Mouse (Mus musculus): Measurements from ENCODE around the gene Ints12. TPM values are rescaled to one million over a fixed set of nuclear protein-coding genes. Genes with fewer than 3 reads are reported as not detected.

Ints12 gene
- total RNA-seq (2021) = 1 to 10 TPM; 5.9 to 6.7 TPM
- long read RNA-seq, experiment 1, partial matches to known transcripts = 0 of 4 reads
- long read RNA-seq, experiment 1, other reads (novel, unspliced or antisense) = 1 of 4 reads
- long read RNA-seq, experiment 2, transcript Ints12-201 (7 exons, 3,101 nt) = major isoform, 8 of 10 reads
- long read RNA-seq, experiment 2, partial matches to known transcripts = 2 of 10 reads
- long read RNA-seq, experiment 2, other reads (novel, unspliced or antisense) = 0 of 10 reads

DNA sequence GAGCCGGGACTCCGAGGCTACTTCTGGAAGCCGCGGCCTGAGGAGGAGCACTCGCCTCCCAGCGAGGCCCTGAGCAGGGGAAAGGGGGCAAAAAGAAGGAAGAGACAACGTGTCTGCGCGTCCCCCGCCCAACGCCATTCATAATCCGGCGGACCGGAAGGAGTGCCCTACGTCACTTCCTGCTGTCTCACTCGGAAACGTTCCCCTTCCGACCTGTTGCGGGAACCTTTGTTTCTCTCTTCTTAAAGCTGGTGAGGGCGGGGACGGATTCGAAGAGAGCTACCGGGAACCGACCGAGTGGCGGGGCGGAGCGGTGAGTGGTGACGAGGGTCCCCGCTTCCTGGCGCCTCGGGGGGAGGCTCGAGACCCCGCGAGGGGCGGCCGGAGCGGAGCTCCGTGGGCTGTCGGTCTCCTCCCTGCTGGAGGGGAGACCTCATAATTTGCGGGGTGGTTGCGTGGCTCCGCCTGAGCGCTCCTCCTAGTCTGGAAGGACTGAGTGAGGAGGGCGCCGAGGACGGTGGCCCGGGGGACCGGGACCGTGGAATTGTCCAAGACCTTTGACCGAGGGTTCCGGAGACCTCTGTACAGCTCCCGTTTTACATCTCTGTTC, at the start of gene Ints12, which contains the start of gene Gstcd:
Gene Ints12, plus strand, starts transcription at position 177 of the 610 bp plus-strand sequence.
Gene Gstcd, minus strand, starts transcription at position 370 of the 610 bp plus-strand sequence.
- intact Hi-C loops (cut with DNase I; ENCODE audit: low total_unique reads) = loop anchor here (10.0 kb wide), 1 partner anchor 347 kb away; no protein-coding TSS in a partner anchor

DNA sequence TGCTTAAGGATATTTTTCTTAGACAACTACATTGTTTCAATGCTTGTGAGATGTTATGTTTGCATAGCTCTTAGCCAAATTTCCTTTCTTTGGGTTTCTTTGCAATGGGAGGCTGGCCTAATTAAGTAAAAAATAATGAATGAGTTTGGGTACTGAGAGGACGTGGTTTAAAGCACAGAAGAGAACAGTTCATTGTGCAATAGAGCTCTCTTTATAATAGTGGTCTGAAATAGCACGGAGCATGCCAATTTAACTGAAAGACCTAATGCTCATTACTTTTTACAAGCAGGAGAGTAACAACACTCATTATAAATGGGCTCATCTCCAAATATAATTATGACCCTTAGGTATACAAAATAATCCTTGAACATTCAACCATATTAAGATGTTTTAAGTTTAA, 39.6 kb upstream of the Ints12 start:
- no peak for DNase-seq
- intact Hi-C loops (cut with DNase I; ENCODE audit: low total_unique reads) = no loop called here

More for the DNA sequence above, at the start of gene Ints12, which contains the start of gene Gstcd:
- DNase-seq = peak; percentile 90

GRCm38 (mm10) chr3:133075560-133075959, 16.1 kb upstream of the Ints12 start:
- intact Hi-C loops (cut with DNase I; ENCODE audit: low total_unique reads) = no loop called here
- DNase-seq = no peak

DNA sequence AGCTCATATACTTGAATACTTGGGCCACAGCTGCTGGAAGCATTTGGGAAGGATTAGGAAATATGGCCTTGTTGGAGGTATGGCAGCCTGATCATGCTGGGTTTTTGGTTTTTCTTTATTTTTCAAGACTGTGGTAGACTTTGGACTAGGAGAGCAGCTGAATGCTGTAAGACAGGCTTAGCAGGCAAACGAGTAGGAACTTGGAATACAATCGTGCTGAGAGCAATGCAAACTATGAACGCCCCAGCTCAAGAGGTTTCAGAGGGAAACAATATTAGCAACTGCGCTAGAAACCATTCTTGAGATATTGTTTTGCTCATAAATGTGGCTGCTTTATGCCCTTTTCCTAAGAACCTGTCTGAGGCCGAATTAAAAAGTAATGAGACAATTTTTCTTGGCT, 8.9 kb upstream of the Ints12 start:
- DNase-seq = no peak
- intact Hi-C loops (cut with DNase I; ENCODE audit: low total_unique reads) = no loop called here

- no peak for DNase-seq
These were observed 5.8 kb upstream of the Ints12 start for GRCm38 (mm10) chr3:133085858-133086257.

DNA sequence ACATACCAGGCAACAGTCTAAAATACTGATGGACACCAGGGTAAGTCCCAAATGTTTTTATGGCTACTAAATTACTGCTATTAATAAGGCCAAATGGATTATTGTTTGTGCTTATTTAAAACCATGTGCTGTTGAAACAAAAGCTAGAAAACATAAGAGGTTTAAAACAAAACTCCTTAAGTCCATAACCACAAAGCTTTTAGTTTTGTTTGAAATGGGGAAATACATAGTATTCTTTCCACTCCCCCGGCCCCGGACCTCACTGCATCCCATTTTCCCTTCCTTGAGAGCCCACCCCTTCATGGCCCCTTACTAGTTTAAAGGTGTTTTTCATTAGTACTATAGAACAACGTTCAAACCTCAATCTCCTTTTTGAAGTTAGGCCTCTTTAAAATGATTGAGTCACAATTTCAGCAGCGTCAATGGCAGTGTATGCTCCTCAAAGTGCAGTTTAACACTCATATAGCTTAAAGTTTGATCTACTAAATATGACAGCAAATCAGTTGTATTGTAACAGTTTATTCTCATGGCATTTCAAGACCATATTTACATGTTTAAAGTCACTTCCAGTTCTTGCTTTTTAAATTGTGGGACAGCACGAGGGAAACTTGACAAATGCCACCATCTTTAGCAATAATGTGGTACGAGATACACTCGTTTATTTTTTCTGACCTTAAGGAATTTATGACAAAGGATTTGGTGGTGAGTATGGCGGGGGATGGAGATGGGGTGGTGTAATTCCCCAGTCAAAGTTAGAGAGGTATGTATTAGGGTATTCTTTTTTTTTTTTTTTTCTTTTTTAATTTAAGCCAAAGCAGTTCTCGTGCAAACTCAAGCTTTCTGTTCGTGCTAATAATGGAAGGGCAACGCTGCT, 1.2 kb upstream of the Ints12 start:
- no peak for DNase-seq
- intact Hi-C loops (cut with DNase I; ENCODE audit: low total_unique reads) = loop anchor here (10.0 kb wide), 1 partner anchor 346 kb away; no protein-coding TSS in a partner anchor

More at GRCm38 (mm10) chr3:133085858-133086257, 5.8 kb upstream of the Ints12 start:
- intact Hi-C loops (cut with DNase I; ENCODE audit: low total_unique reads) = no loop called here

DNA sequence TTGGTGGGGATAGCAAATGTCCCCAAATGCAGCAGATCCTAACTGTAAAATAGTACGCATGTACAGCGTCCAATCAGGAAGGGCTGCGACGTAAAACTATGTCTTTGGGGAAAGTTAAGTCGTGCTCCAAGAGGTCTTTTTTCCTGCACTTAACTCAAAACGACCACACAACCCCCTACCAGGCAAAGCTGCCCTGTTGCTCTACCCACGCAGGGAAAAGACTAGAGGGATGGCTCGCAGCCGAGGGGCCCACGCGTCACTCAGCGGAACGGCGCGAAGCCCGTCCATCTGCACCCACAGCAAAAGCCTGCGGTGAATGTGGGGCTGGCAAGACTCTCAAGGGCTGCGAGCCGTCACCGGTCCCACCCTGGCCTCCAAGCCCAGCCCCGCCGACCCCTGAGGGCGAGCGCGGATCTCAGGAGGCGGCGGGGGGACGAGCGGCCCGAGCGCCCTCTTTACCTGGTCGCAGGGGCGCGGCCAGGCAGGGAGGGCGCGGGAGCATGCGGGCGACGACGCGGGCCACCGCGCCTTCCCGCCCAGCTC, 448 bp upstream of the Ints12 start:
- intact Hi-C loops (cut with DNase I; ENCODE audit: low total_unique reads) = loop anchor here (10.0 kb wide), 1 partner anchor 346 kb away; no protein-coding TSS in a partner anchor
- peak; percentile 30 for DNase-seq

DNA sequence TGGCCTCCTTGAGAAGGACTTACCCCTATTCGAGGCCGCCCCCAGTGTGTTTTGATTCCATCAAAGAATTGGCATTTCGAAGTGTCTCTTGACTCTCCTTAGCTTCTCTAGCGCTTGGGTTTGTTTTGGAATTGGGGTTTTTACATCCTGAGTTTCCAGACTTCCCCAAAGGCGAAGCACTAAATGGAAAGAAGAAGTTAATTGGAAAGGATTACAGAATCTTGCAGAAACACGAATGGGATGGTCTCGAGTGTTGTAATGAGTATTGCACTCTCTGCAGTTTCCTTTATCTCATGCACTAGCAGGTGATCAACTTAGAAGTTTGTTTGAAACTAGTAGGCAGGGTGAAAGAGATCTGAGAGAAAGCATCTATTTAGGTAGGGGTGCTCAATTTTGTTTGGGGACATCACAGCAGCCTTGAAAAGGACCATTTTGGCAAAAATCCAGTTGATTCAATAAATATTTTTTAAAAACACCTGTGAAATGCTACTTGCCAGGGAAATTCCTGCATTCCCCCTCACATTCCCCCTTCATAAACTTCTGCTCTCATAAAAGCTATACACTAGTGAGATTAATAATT, 724 bp downstream of the Ints12 start:
- intact Hi-C loops (cut with DNase I; ENCODE audit: low total_unique reads) = loop anchor here (10.0 kb wide), 1 partner anchor 348 kb away; no protein-coding TSS in a partner anchor
- no peak for DNase-seq

- intact Hi-C loops (cut with DNase I; ENCODE audit: low total_unique reads) = loop anchor here (10.0 kb wide), 1 partner anchor 348 kb away; no protein-coding TSS in a partner anchor
- no peak for DNase-seq
These were observed 1.3 kb downstream of the Ints12 start for GRCm38 (mm10) chr3:133092936-133093335.

GRCm38 (mm10) chr3:133094305-133094704, 2.7 kb downstream of the Ints12 start:
- DNase-seq = no peak
- intact Hi-C loops (cut with DNase I; ENCODE audit: low total_unique reads) = loop anchor here (10.0 kb wide), 1 partner anchor 350 kb away; no protein-coding TSS in a partner anchor

DNA sequence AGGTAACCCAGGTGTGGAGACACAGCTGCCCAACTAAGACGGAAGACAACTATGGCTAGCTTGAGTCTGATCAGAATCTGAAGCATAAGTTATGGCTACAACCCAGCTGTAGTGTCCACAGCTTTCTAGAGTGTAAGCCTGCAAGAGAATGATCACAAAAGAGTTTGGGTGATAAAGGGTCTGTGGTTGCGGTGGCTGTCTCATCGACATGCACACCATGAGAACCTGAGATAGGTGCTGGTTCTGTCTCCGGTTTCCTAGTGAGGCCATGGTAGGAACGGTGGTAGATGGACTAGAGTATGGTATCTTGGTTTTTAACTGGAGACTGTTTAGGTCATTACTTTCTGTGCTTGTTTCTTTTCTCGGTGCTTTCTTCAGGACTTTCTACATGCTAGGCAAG, 6.3 kb downstream of the Ints12 start:
- intact Hi-C loops (cut with DNase I; ENCODE audit: low total_unique reads) = loop anchor here (10.0 kb wide), 1 partner anchor 353 kb away; no protein-coding TSS in a partner anchor
- no peak for DNase-seq

GRCm38 (mm10) chr3:133098336-133098735, 6.7 kb downstream of the Ints12 start:
- DNase-seq = no peak
- intact Hi-C loops (cut with DNase I; ENCODE audit: low total_unique reads) = loop anchor here (10.0 kb wide), 1 partner anchor 354 kb away; no protein-coding TSS in a partner anchor

GRCm38 (mm10) chr3:133098909-133099308, 7.3 kb downstream of the Ints12 start:
- no peak for DNase-seq
- intact Hi-C loops (cut with DNase I; ENCODE audit: low total_unique reads) = loop anchor here (10.0 kb wide), 1 partner anchor 354 kb away; no protein-coding TSS in a partner anchor

- DNase-seq = no peak
- intact Hi-C loops (cut with DNase I; ENCODE audit: low total_unique reads) = no loop called here
These were observed 12.1 kb downstream of the Ints12 start for GRCm38 (mm10) chr3:133103768-133104167.

GRCm38 (mm10) chr3:133104436-133104835, 12.8 kb downstream of the Ints12 start:
- DNase-seq = no peak
- intact Hi-C loops (cut with DNase I; ENCODE audit: low total_unique reads) = no loop called here

DNA sequence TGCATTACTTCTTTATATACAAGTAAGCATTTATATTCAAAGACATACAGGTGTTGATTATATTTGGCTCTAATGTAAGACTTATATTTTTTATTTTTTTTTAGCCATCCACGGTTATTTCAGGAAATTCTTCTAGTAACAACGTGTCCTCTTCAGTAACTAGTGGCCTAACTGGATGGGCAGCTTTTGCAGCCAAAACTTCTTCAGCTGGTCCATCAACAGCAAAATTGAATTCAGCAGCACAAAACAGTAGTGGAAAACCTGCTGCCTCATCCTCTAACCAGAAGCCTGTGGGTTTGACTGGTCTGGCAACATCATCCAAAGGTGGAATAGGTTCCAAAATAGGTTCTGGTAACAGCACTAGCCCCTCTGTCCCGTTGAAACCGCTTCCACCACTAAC, 17.1 kb downstream of the Ints12 start:
- intact Hi-C loops (cut with DNase I; ENCODE audit: low total_unique reads) = no loop called here

DNA sequence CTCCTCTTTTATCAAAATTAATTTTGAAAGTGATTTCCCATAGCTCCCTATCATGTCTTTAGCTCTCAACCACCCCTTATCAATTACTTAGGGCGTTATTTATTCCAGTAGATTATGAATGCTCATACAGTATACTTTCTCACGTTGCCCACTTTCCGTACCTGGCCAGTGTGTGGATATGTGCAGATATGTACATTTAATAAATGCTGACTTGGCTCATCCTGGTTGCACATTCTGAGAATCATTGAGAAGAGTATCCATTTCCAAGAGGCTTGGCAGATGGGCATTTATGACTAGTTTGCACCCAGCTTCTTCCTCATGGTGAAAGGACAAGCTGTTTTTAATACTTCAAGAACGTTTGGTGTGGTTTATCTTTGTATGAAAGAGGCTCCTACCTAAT, 18.2 kb downstream of the Ints12 start:
- no peak for DNase-seq
- intact Hi-C loops (cut with DNase I; ENCODE audit: low total_unique reads) = loop anchor here (10.0 kb wide), 1 partner anchor 165 kb away; no protein-coding TSS in a partner anchor

More for the DNA sequence above, 17.1 kb downstream of the Ints12 start:
- DNase-seq = no peak

GRCm38 (mm10) chr3:133111741-133112140, 20.1 kb downstream of the Ints12 start:
- no peak for DNase-seq

GRCm38 (mm10) chr3:133113281-133113680, 21.6 kb downstream of the Ints12 start:
- no peak for DNase-seq
- intact Hi-C loops (cut with DNase I; ENCODE audit: low total_unique reads) = loop anchor here (10.0 kb wide), 1 partner anchor 162 kb away; no protein-coding TSS in a partner anchor

More at GRCm38 (mm10) chr3:133111741-133112140, 20.1 kb downstream of the Ints12 start:
- intact Hi-C loops (cut with DNase I; ENCODE audit: low total_unique reads) = loop anchor here (10.0 kb wide), 1 partner anchor 163 kb away; no protein-coding TSS in a partner anchor

Measured in gastrocnemius, postnatal 14 days (tissue).